Mouse (Mus musculus) embryonic facial prominence, embryonic 12.5 days (tissue): ENCODE data around the gene Lrp1. TPM values are rescaled to one million over a fixed set of nuclear protein-coding genes. Genes with fewer than 3 reads are reported as not detected.
A peak's percentile ranks its signal among the peaks of the same experiment; 100 is the strongest.

Source experiments
- ATAC-seq: fragments of 200-750 bp; cut with Nextera tagmentation; 2 replicates; pipeline ENCODE4 v1.8.0; 2017; ENCODE audit not compliant: insufficient number of reproducible peaks, insufficient read depth, low FRiP score, low TSS enrichment
- H3K27ac ChIP-seq: fragments of 300-500 bp; sonication (generic); 2 replicates; pipeline ENCODE4 v1.5.1; 2016; ENCODE audit warnings: mild to moderate bottlenecking
- H3K27me3 ChIP-seq: fragments of 300-500 bp; sonication (generic); 2 replicates; pipeline ENCODE4 v1.6.1; 2016; ENCODE audit warnings: mild to moderate bottlenecking, moderate library complexity
- H3K36me3 ChIP-seq: fragments of 300-500 bp; sonication (generic); 2 replicates; pipeline ENCODE4 v1.6.1; 2016; ENCODE audit warnings: mild to moderate bottlenecking
- H3K4me1 ChIP-seq: fragments of 300-500 bp; sonication (generic); 2 replicates; pipeline ENCODE4 v1.6.1; 2016
- H3K4me2 ChIP-seq: fragments of 300-500 bp; sonication (generic); replicated peaks from 2 replicates; pipeline ENCODE4 v1.6.1; 2016; ENCODE audit warnings: mild to moderate bottlenecking, moderate library complexity
- H3K4me3 ChIP-seq: fragments of 300-500 bp; sonication (generic); 2 replicates; pipeline ENCODE4 v1.5.1; 2016; ENCODE audit warnings: mild to moderate bottlenecking
- H3K9ac ChIP-seq: fragments of 300-500 bp; sonication (generic); 2 replicates; pipeline ENCODE4 v1.6.1; 2016; ENCODE audit warnings: mild to moderate bottlenecking, moderate library complexity
- H3K9me3 ChIP-seq: fragments of 300-500 bp; sonication (generic); 2 replicates; pipeline ENCODE4 v1.6.1; 2016; ENCODE audit warnings: mild to moderate bottlenecking, moderate library complexity
- WGBS: fragments of 180-500 bp; shearing (Covaris S2); methylation state at CpG from one replicate; pipeline ENCODE4 v1.1.7; 2016; 5-methylcytosine and 5-hydroxymethylcytosine counted together
- polyA plus RNA-seq: library from polyadenylated mRNA; unstranded; fragments of >200 nt; fragmentation: Nextera tagmentation; extraction: Ambion mirVana; gene quantifications from 2 replicates; pipeline ENCODE4 v1.2.1, GENCODE M21; 2016

Lrp1 gene
- polyA plus RNA-seq, 1 experiment from 2014 or later = 115 TPM

- Histone ChIP-seq H3K4me1 (peaks cover 30% of the 10 kb centered on the region), H3K27ac (peak overlapping the region; percentile 98)
- ATAC-seq = no peak
Observed at GRCm38 (mm10) chr10:127622057-127622392, 1.1 kb upstream of the Lrp1 start.

GRCm38 (mm10) chr10:127621191-127622056, 476 bp upstream of the Lrp1 start:
- Histone ChIP-seq H3K27me3 (no peaks in the 10 kb centered on the region), H3K4me2 (peak overlapping the region; percentile 81), H3K9ac (peak overlapping the region; percentile 90), H3K9me3 (no peaks in the 10 kb centered on the region), H3K36me3 (no peaks in the 10 kb centered on the region; the same call in 1 of the 2 replicates), H3K27ac (peak overlapping the region; percentile 98), H3K4me3 (peak overlapping the region; percentile 85), H3K4me1 (peaks cover 36% of the 10 kb centered on the region)
- peak; percentile 87 for ATAC-seq
- 1% methylated on average over 37 of the region's 39 CpGs for WGBS

More at GRCm38 (mm10) chr10:127622057-127622392, 1.1 kb upstream of the Lrp1 start:
- Histone ChIP-seq H3K27me3 (no peaks in the 10 kb centered on the region), H3K4me2 (peak overlapping the region; percentile 81), H3K9ac (peak overlapping the region; percentile 79; the same call in 1 of the 2 replicates), H3K4me3 (peak overlapping the region; percentile 85), H3K36me3 (no peaks in the 10 kb centered on the region; the same call in 1 of the 2 replicates), H3K9me3 (peaks cover 5% of the 10 kb centered on the region; the same call in 1 of the 2 replicates)
- under 1% methylated on average over 13 of the region's 13 CpGs for WGBS

GRCm38 (mm10) chr10:127619941-127620405, 975 bp downstream of the Lrp1 start:
- H3K4me3 ChIP-seq = peak overlapping the region; percentile 85
- H3K4me2 ChIP-seq = peak overlapping the region; percentile 81
- H3K9ac ChIP-seq = peak overlapping the region; percentile 90
- H3K9me3 ChIP-seq = no peaks in the 10 kb centered on the region
- no peak for ATAC-seq
- WGBS = under 1% methylated on average over 12 of the region's 12 CpGs
- H3K27me3 ChIP-seq = no peaks in the 10 kb centered on the region
- H3K4me1 ChIP-seq = peaks cover 50% of the 10 kb centered on the region
- H3K36me3 ChIP-seq = no peaks in the 10 kb centered on the region; the same call in 1 of the 2 replicates
- peak overlapping the region; percentile 98 for H3K27ac ChIP-seq

GRCm38 (mm10) chr10:127619119-127619721, 1.7 kb downstream of the Lrp1 start:
- H3K4me1 ChIP-seq = peaks cover 58% of the 10 kb centered on the region
- 19% methylated on average over 8 of the region's 8 CpGs for whole genome bisulfite sequencing

GRCm38 (mm10) chr10:127618173-127618572, 2.8 kb downstream of the Lrp1 start:
- Histone ChIP-seq H3K9ac (peak overlapping the region; percentile 90; the same call in 1 of the 2 replicates), H3K9me3 (no peaks in the 10 kb centered on the region), H3K4me1 (peaks cover 68% of the 10 kb centered on the region), H3K4me2 (peak overlapping the region; percentile 81), H3K27me3 (no peaks in the 10 kb centered on the region), H3K36me3 (no peaks in the 10 kb centered on the region; the same call in 1 of the 2 replicates), H3K27ac (0 out of 2 replicates have a peak overlapping the region, but pooled peaks have one; percentile 98), H3K4me3 (peak overlapping the region; percentile 85)
- 37% methylated on average over 6 of the region's 6 CpGs for WGBS
- no peak for ATAC-seq

More at GRCm38 (mm10) chr10:127619119-127619721, 1.7 kb downstream of the Lrp1 start:
- H3K4me2 ChIP-seq = peak overlapping the region; percentile 81
- H3K36me3 ChIP-seq = no peaks in the 10 kb centered on the region; the same call in 1 of the 2 replicates
- ATAC-seq = no peak
- peak overlapping the region; percentile 98 for H3K27ac ChIP-seq
- no peaks in the 10 kb centered on the region for H3K27me3 ChIP-seq
- peak overlapping the region; percentile 90 for H3K9ac ChIP-seq
- H3K9me3 ChIP-seq = no peaks in the 10 kb centered on the region
- H3K4me3 ChIP-seq = peak overlapping the region; percentile 85

GRCm38 (mm10) chr10:127617294-127617693, 3.7 kb downstream of the Lrp1 start:
- Histone ChIP-seq H3K36me3 (peaks cover 4% of the 10 kb centered on the region), H3K27me3 (no peaks in the 10 kb centered on the region), H3K9ac (0 out of 2 replicates have a peak overlapping the region, but pooled peaks have one; percentile 36), H3K9me3 (no peaks in the 10 kb centered on the region), H3K27ac (peak overlapping the region; percentile 98), H3K4me1 (peaks cover 72% of the 10 kb centered on the region), H3K4me3 (no peak overlapping the region), H3K4me2 (peak overlapping the region; percentile 81)
- WGBS = 29% methylated on average over 4 of the region's 4 CpGs
- no peak for ATAC-seq

GRCm38 (mm10) chr10:127616261-127616679, 4.7 kb downstream of the Lrp1 start:
- Histone ChIP-seq H3K9ac (0 out of 2 replicates have a peak overlapping the region, but pooled peaks have one; percentile 27), H3K27ac (peak overlapping the region; percentile 98), H3K4me3 (no peak overlapping the region)

GRCm38 (mm10) chr10:127615591-127615990, 5.4 kb downstream of the Lrp1 start:
- 25% methylated on average over 3 of the region's 3 CpGs for WGBS
- Histone ChIP-seq H3K9me3 (no peaks in the 10 kb centered on the region), H3K27ac (peak overlapping the region; percentile 98), H3K36me3 (peaks cover 19% of the 10 kb centered on the region), H3K4me3 (no peak overlapping the region), H3K4me1 (peaks cover 68% of the 10 kb centered on the region), H3K4me2 (peak overlapping the region; percentile 81), H3K27me3 (no peaks in the 10 kb centered on the region), H3K9ac (peak overlapping the region; percentile 27; the same call in 1 of the 2 replicates)
- ATAC-seq = no peak

More at GRCm38 (mm10) chr10:127616261-127616679, 4.7 kb downstream of the Lrp1 start:
- Histone ChIP-seq H3K27me3 (no peaks in the 10 kb centered on the region), H3K4me2 (peak overlapping the region; percentile 81), H3K9me3 (no peaks in the 10 kb centered on the region), H3K36me3 (peaks cover 14% of the 10 kb centered on the region), H3K4me1 (peaks cover 68% of the 10 kb centered on the region)
- 18% methylated on average over 7 of the region's 7 CpGs for WGBS
- ATAC-seq = no peak

- WGBS = 16% methylated on average over 2 of the region's 2 CpGs
- Histone ChIP-seq H3K27ac (peak overlapping the region; percentile 98), H3K4me2 (peak overlapping the region; percentile 81)
Observed at GRCm38 (mm10) chr10:127615034-127615374, 5.9 kb downstream of the Lrp1 start.

GRCm38 (mm10) chr10:127614236-127615033, 6.5 kb downstream of the Lrp1 start:
- H3K27ac ChIP-seq = peak overlapping the region; percentile 98
- H3K36me3 ChIP-seq = peaks cover 31% of the 10 kb centered on the region
- peak overlapping the region; percentile 13 for H3K4me3 ChIP-seq
- H3K4me2 ChIP-seq = peak overlapping the region; percentile 81
- H3K9ac ChIP-seq = peak overlapping the region; percentile 15; the same call in 1 of the 2 replicates
- peaks cover 73% of the 10 kb centered on the region for H3K4me1 ChIP-seq
- ATAC-seq = peak; percentile 75
- no peaks in the 10 kb centered on the region for H3K9me3 ChIP-seq
- no peaks in the 10 kb centered on the region for H3K27me3 ChIP-seq
- 13% methylated on average over 12 of the region's 12 CpGs for WGBS

More at GRCm38 (mm10) chr10:127615034-127615374, 5.9 kb downstream of the Lrp1 start:
- Histone ChIP-seq H3K4me1 (peaks cover 68% of the 10 kb centered on the region), H3K4me3 (peak overlapping the region; percentile 13; the same call in 1 of the 2 replicates), H3K9ac (peak overlapping the region; percentile 15; the same call in 1 of the 2 replicates), H3K27me3 (no peaks in the 10 kb centered on the region), H3K9me3 (no peaks in the 10 kb centered on the region), H3K36me3 (peaks cover 25% of the 10 kb centered on the region)
- ATAC-seq = no peak
